Comparison of ENCODE assay signal across 8 mouse cellular contexts in the genomic region with DNA sequence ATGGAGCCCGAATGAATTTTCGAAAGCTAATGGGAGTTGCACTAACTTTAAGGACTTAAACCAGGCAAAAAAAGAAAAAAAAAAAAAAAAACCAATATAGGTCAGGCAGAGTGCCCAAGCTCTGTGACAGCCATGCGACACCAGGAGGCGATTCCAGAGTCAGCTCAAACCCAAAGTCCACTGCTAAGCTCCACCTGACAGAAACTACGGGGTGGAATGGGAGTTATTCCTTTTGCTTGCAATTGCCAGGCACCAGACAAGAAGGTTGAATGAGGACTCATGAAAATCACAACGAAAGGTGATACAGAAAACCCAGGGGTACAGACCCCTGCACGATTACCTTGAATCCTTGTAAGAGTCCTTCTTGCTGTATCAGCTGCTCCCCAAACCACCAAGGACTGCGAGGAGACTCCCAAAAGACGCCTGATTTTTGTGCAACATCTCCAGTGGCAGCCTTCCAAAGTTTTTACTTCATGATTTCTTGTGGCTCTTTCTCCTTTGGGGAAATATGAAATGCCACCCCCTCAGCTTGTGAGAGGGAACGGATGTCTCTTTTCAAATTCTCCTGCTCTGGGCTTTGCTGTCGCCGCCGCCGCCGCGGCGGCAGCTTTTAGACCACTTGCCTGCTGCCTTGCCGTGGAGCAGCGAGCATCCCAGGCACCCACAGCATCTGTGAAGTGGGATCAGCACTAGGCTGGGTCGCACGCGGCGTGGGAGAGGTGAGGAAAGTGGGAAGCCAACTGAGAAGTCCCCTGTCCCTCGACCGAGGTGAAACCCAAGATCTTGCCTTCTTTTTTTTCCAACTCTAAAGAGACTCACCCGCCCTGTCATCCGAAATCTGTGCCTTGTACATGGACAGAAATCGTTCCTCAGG. TPM values are rescaled to one million over a fixed set of nuclear protein-coding genes. Genes with fewer than 3 reads are reported as not detected.
DNase-seq lines count a peak whose midpoint lies in the region; ATAC-seq and TF ChIP-seq lines count a peak whose summit lies in the region.

No protein-coding gene starts in this region.

- H3K27ac ChIP-seq in embryonic facial prominence, embryonic 13.5 days = no peak overlapping the region
- peak overlapping the region; percentile 86 for H3K27ac ChIP-seq in hindbrain, embryonic 13.5 days
- H3K27ac ChIP-seq in left cerebral cortex, adult 2 months = peak overlapping the region; percentile 93
- H3K27ac ChIP-seq in midbrain, embryonic 12.5 days (replicated peaks) = no peak overlapping the region
- H3K27ac ChIP-seq in testis, adult 2 months (ENCODE audit: control insufficient read depth, insufficient read depth, low read depth, low read length) = no peak overlapping the region

- TF ChIP-seq CTCF in left cerebral cortex, adult 2 months (IDR thresholded peaks at IDR 0.05) = no peak; the same call in none of the 2 replicates
- TF ChIP-seq CTCF in testis, adult 2 months (IDR thresholded peaks at IDR 0.05; ENCODE audit: control insufficient read depth, insufficient read depth, insufficient replicate concordance, low read depth, low read length) = no peak

- WGBS in embryonic facial prominence, embryonic 13.5 days = 9% methylated on average over 28 of the region's 28 CpGs
- 10% methylated on average over 28 of the region's 28 CpGs for WGBS in hindbrain, embryonic 13.5 days
- 8% methylated on average over 28 of the region's 28 CpGs for WGBS in midbrain, embryonic 12.5 days

- H3K9me3 ChIP-seq in embryonic facial prominence, embryonic 13.5 days = no peaks in the 10 kb centered on the region
- no peaks in the 10 kb centered on the region for H3K9me3 ChIP-seq in hindbrain, embryonic 13.5 days
- no peaks in the 10 kb centered on the region for H3K9me3 ChIP-seq in midbrain, embryonic 12.5 days

- intact Hi-C loops in left cerebral cortex, adult 2 months (cut with DNase I) = loop anchor here (2.0 to 5.0 kb wide), 3 partner anchors 157 to 611 kb away; no protein-coding TSS in a partner anchor

- peak; percentile 27 for DNase-seq in embryo, embryonic 11 days
- DNase-seq in embryo, embryonic 9.5 days (ENCODE audit: extremely low spot score) = no peak
- peak; percentile 57 to 67 for DNase-seq in left cerebral cortex, adult 2 months (ENCODE audit: extremely low spot score in 1 of 2, low spot score in 2 of 2)

- TF ChIP-seq POLR2A in testis, adult 2 months (IDR thresholded peaks at IDR 0.05; ENCODE audit: control insufficient read depth, low read depth, low read length) = no peak

- no peaks in the 10 kb centered on the region for H3K36me3 ChIP-seq in embryonic facial prominence, embryonic 13.5 days
- H3K36me3 ChIP-seq in hindbrain, embryonic 13.5 days = no peaks in the 10 kb centered on the region
- H3K36me3 ChIP-seq in midbrain, embryonic 12.5 days = no peaks in the 10 kb centered on the region
- no peaks in the 10 kb centered on the region for H3K36me3 ChIP-seq in testis, adult 2 months (ENCODE audit: control insufficient read depth, insufficient read depth, low read length)

- H3K4me2 ChIP-seq in embryonic facial prominence, embryonic 13.5 days = peak overlapping the region; percentile 89
- H3K4me2 ChIP-seq in hindbrain, embryonic 13.5 days = peak overlapping the region; percentile 82
- H3K4me2 ChIP-seq in midbrain, embryonic 12.5 days (replicated peaks) = peak overlapping the region; percentile 95

- no peak for ATAC-seq in embryonic facial prominence, embryonic 13.5 days (ENCODE audit: insufficient number of reproducible peaks, insufficient read depth, low FRiP score, low TSS enrichment, low read depth)
- peak; percentile 73 for ATAC-seq in hindbrain, embryonic 13.5 days (ENCODE audit: low FRiP score)
- peak; percentile 57 for ATAC-seq in midbrain, embryonic 12.5 days (ENCODE audit: low FRiP score, low read depth)
- no peak for ATAC-seq in erythroid progenitor cell, adult 5-6 weeks (replicated peaks; ENCODE audit: low FRiP score, poor library complexity, severe bottlenecking)

- H3K9ac ChIP-seq in embryonic facial prominence, embryonic 13.5 days = peak overlapping the region; percentile 51; the same call in 1 of the 2 replicates
- H3K9ac ChIP-seq in hindbrain, embryonic 13.5 days = peak overlapping the region; percentile 79
- peak overlapping the region; percentile 63 for H3K9ac ChIP-seq in midbrain, embryonic 12.5 days (replicated peaks)

- peak overlapping the region; percentile 60 for H3K4me3 ChIP-seq in embryonic facial prominence, embryonic 13.5 days
- H3K4me3 ChIP-seq in hindbrain, embryonic 13.5 days = peak overlapping the region; percentile 75
- H3K4me3 ChIP-seq in left cerebral cortex, adult 2 months = peak overlapping the region; percentile 71
- peak overlapping the region; percentile 63 for H3K4me3 ChIP-seq in midbrain, embryonic 12.5 days
- peak overlapping the region; percentile 64 for H3K4me3 ChIP-seq in testis, adult 2 months (ENCODE audit: control insufficient read depth, low read depth, low read length)

- H3K4me1 ChIP-seq in embryonic facial prominence, embryonic 13.5 days = peaks cover 18% of the 10 kb centered on the region
- H3K4me1 ChIP-seq in hindbrain, embryonic 13.5 days (replicated peaks) = peaks cover 49% of the 10 kb centered on the region
- peaks cover 13% of the 10 kb centered on the region; the same call in 1 of the 2 replicates for H3K4me1 ChIP-seq in midbrain, embryonic 12.5 days
- peaks cover 8% of the 10 kb centered on the region for H3K4me1 ChIP-seq in testis, adult 2 months (ENCODE audit: control insufficient read depth, insufficient read depth, low read length)

- peaks cover 56% of the 10 kb centered on the region for H3K27me3 ChIP-seq in embryonic facial prominence, embryonic 13.5 days
- H3K27me3 ChIP-seq in hindbrain, embryonic 13.5 days = peaks cover 17% of the 10 kb centered on the region
- H3K27me3 ChIP-seq in midbrain, embryonic 12.5 days = peaks cover 33% of the 10 kb centered on the region
- H3K27me3 ChIP-seq in testis, adult 2 months (ENCODE audit: control insufficient read depth, insufficient read depth, low read length) = no peaks in the 10 kb centered on the region

RNA-seq across cellular contexts. Expression of a gene that starts 0.7 kb away (rescaled TPM):
- polyA plus RNA-seq in embryonic facial prominence, embryonic 13.5 days (2015; fragmentation: Nextera tagmentation; extraction: Ambion mirVana) = 0.96 and 1.0 TPM in 2 replicates
- 19.7 and 20.6 TPM in 2 replicates for polyA plus RNA-seq in hindbrain, embryonic 13.5 days (2015; fragmentation: Nextera tagmentation; extraction: Ambion mirVana)
- 100 to 1,000 TPM; 112 to 117 TPM for total RNA-seq in left cerebral cortex, adult 2 months (2021)
- polyA plus RNA-seq in midbrain, embryonic 12.5 days (2016; fragmentation: Nextera tagmentation; extraction: Ambion mirVana) = 8.1 and 10.2 TPM in 2 replicates
- polyA plus RNA-seq in testis, adult 2 months (2012; rRNA removed) = 0.07 and 0.10 TPM in 2 replicates
- 0.84 and 4.0 TPM in 2 replicates for total RNA-seq in erythroid progenitor cell, adult 5-6 weeks (2015; ENCODE audit: low replicate concordance)
- total RNA-seq in erythroid progenitor cell, adult 5-6 weeks (2017; ENCODE audit: low replicate concordance) = 1.0 and 1.8 TPM in 2 replicates

RNA-seq across cellular contexts. Expression of a gene that starts 6.7 kb away (rescaled TPM):
- polyA plus RNA-seq in embryonic facial prominence, embryonic 13.5 days (2015; fragmentation: Nextera tagmentation; extraction: Ambion mirVana) = 5.6 and 5.9 TPM in 2 replicates
- 32.0 and 32.8 TPM in 2 replicates for polyA plus RNA-seq in hindbrain, embryonic 13.5 days (2015; fragmentation: Nextera tagmentation; extraction: Ambion mirVana)
- 100 to 1,000 TPM; 193 to 196 TPM for total RNA-seq in left cerebral cortex, adult 2 months (2021)
- 21.0 and 26.6 TPM in 2 replicates for polyA plus RNA-seq in midbrain, embryonic 12.5 days (2016; fragmentation: Nextera tagmentation; extraction: Ambion mirVana)
- 0.28 and 0.81 TPM in 2 replicates for polyA plus RNA-seq in testis, adult 2 months (2012; rRNA removed)
- total RNA-seq in erythroid progenitor cell, adult 5-6 weeks (2015; ENCODE audit: low replicate concordance) = not detected in 2 replicates
- total RNA-seq in erythroid progenitor cell, adult 5-6 weeks (2017; ENCODE audit: low replicate concordance) = not detected in 2 replicates

Comparison
In these comparisons a context has a peak if more than half of its experiments do, and no peak if none do; other contexts are left out.
1. ATAC-seq: peak in hindbrain, embryonic 13.5 days (single experiment) and midbrain, embryonic 12.5 days (single experiment); none in embryonic facial prominence, embryonic 13.5 days (single experiment) and erythroid progenitor cell, adult 5-6 weeks (single experiment).
2. H3K27ac ChIP-seq: peak in hindbrain, embryonic 13.5 days (single experiment) and left cerebral cortex, adult 2 months (single experiment); none in embryonic facial prominence, embryonic 13.5 days (single experiment), midbrain, embryonic 12.5 days (single experiment) and testis, adult 2 months (single experiment).
3. Peak in every context shown above with its lines, with median percentiles within 50 percentile points of each other: H3K4me2 ChIP-seq, H3K4me3 ChIP-seq and H3K9ac ChIP-seq.